Mouse (Mus musculus) heart, postnatal 0 days (tissue): Measurements from ENCODE around the gene Cltrn.

ENCODE experiments used
- CTCF ChIP-seq: IDR thresholded peaks from 2 replicates; pipeline ENCODE4 v1.5.1; 2016; ENCODE audit warnings: antibody characterized with exemption, control low read depth, low read depth
- EP300 ChIP-seq: IDR thresholded peaks from 2 replicates; pipeline ENCODE4 v1.6.1; 2016; ENCODE audit warnings: antibody characterized with exemption, low read depth

DNA sequence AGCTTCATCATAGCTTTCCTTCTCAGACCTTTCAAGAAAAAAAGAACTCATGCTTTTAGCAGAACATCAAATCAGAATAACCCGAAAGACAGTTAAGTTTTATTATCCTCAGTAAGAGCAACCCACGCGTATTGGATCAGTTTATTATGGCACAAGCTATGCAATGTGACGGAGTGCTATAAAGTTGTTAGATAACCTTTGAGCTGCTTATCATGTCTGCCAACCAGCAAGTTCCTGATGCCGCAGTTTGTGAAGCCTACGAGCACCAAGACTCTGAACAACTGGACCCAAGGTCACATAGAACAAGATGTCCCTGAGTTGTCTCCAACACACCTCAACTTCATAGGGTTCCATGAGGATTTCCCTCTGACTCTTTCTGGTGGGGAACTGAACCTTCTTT is 25.1 kb downstream of the Cltrn start:
- no peak for TF ChIP-seq EP300
- TF ChIP-seq CTCF, result no peak
